ENCODE assay signal across 27 mouse cellular contexts in genomic region chr5:135979381-135979780, GRCm38 (mm10). TPM values are rescaled to one million over a fixed set of nuclear protein-coding genes. Genes with fewer than 3 reads are reported as not detected.
DNase-seq lines count a peak whose midpoint lies in the region; TF ChIP-seq lines count a peak whose summit lies in the region.
"Had no signal": no experiment of that assay in that cellular context is flagged by ENCODE, and none has a peak within 500 bp of the region (broad histone marks: within the 10 kb centered on the region; RNA-seq: fewer than 3 reads in every experiment).

No protein-coding gene starts in this region.

- in situ Hi-C loops in ES-E14 (cut with MboI; ENCODE audit: low sequenced_read_pairs in 2 of 2, unreplicated experiment in 2 of 2), result no loop called here

- no peak for TF ChIP-seq POLR2A in ES-Bruce4 (IDR thresholded peaks at IDR 0.05; ENCODE audit: insufficient read depth, low read length)

- TF ChIP-seq CTCF in ES-Bruce4 (IDR thresholded peaks at IDR 0.05; ENCODE audit: low read depth, low read length), result no peak

- H3K9me3 ChIP-seq in ES-Bruce4 (replicated peaks; ENCODE audit: control insufficient read depth, insufficient read depth, low read length, poor library complexity, severe bottlenecking) (no peaks in the 10 kb centered on the region), ES-E14 (ENCODE audit: control insufficient read depth, insufficient read depth, low read depth, low read length) (no peaks in the 10 kb centered on the region)
- H3K9me3 ChIP-seq: embryonic facial prominence, embryonic 10.5 days; embryonic facial prominence, embryonic 12.5 days; forebrain, embryonic 13.5 days; forebrain, embryonic 15.5 days had no signal

- H3K27me3 ChIP-seq in ES-Bruce4 (ENCODE audit: control insufficient read depth, insufficient read depth, low read length, poor library complexity, severe bottlenecking), result no peaks in the 10 kb centered on the region
- H3K27me3 ChIP-seq: embryonic facial prominence, embryonic 12.5 days; forebrain, embryonic 13.5 days; forebrain, embryonic 15.5 days had no signal

- peaks cover 8% of the 10 kb centered on the region for H3K4me1 ChIP-seq in ES-Bruce4 (ENCODE audit: control insufficient read depth, insufficient read depth, low read length)
- H3K4me1 ChIP-seq in ES-E14 (ENCODE audit: control insufficient read depth in 2 of 2, insufficient read depth in 2 of 2, low read length in 2 of 2, poor library complexity in 1 of 2), result peaks cover 0 to 14% of the 10 kb centered on the region in 2 experiments; a peak in 2 of 4 replicates
- H3K4me1 ChIP-seq: forebrain, embryonic 13.5 days; forebrain, embryonic 15.5 days had no signal

- H3K36me3 ChIP-seq in ES-Bruce4 (ENCODE audit: control insufficient read depth, insufficient read depth, low read length, poor library complexity, severe bottlenecking) (no peaks in the 10 kb centered on the region), ES-E14 (ENCODE audit: control insufficient read depth, insufficient read depth, low read length, poor library complexity, severe bottlenecking) (no peaks in the 10 kb centered on the region)
- H3K36me3 ChIP-seq: embryonic facial prominence, embryonic 10.5 days; embryonic facial prominence, embryonic 12.5 days; forebrain, embryonic 15.5 days had no signal

- DNase-seq in ES-E14 (ENCODE audit: low read depth, low spot score) (no peak), ZHBTc4 (ENCODE audit: low read depth, low spot score) (peak; percentile 75), liver (no peak)
- DNase-seq in embryo, embryonic 9.5 days (ENCODE audit: extremely low spot score), result no peak
- DNase-seq: adrenal gland, adult 8-10 months; adrenal gland, postnatal 14 days; adrenal gland, postnatal 36 days; B cell, adult 2 months; cerebellum, adult 11-12 months; cerebellum, adult 2 months; cerebellum, adult 9-11 months; cerebellum, postnatal 14 days; cerebellum, postnatal 36 days; embryo, embryonic 11 days; forebrain, postnatal 0 days had no signal

- H3K9ac ChIP-seq in ES-Bruce4 (ENCODE audit: low read depth, poor library complexity, severe bottlenecking), result no peak overlapping the region
- no peak overlapping the region for H3K9ac ChIP-seq in ES-E14 (ENCODE audit: insufficient read depth, low read depth, low read length, poor library complexity, severe bottlenecking)
- H3K9ac ChIP-seq: embryonic facial prominence, embryonic 12.5 days; forebrain, embryonic 13.5 days; forebrain, embryonic 15.5 days; forebrain, postnatal 0 days had no signal

- H3K4me3 ChIP-seq in ES-Bruce4 (ENCODE audit: low read depth, low read length), result no peak overlapping the region
- no peak overlapping the region for H3K4me3 ChIP-seq in ES-E14 (ENCODE audit: insufficient read depth in 1 of 2, low read depth in 1 of 2, low read length in 2 of 2, poor library complexity in 1 of 2, severe bottlenecking in 1 of 2)
- H3K4me3 ChIP-seq: embryonic facial prominence, embryonic 10.5 days; embryonic facial prominence, embryonic 12.5 days; forebrain, embryonic 13.5 days; forebrain, embryonic 15.5 days had no signal

- TF ChIP-seq EP300 in ES-Bruce4 (IDR thresholded peaks at IDR 0.05; ENCODE audit: insufficient read depth, low read depth, low read length), result 0 out of 2 replicates have a peak, but pooled peaks have one; percentile 48

- H3K27ac ChIP-seq in ES-Bruce4 (ENCODE audit: insufficient read depth, low read length) (no peak overlapping the region), ES-E14 (ENCODE audit: insufficient read depth, low read depth, low read length, poor library complexity, severe bottlenecking) (peak overlapping the region; percentile 46; the same call in 1 of the 2 replicates)
- H3K27ac ChIP-seq: embryonic facial prominence, embryonic 10.5 days; embryonic facial prominence, embryonic 12.5 days; forebrain, embryonic 13.5 days; forebrain, embryonic 15.5 days had no signal

TF ChIP-seq in ES-E14, 5 proteins besides CTCF, POLR2A, EP300 and RAD21:
- no peak for TF ChIP-seq HCFC1 (IDR thresholded peaks at IDR 0.05; ENCODE audit: borderline replicate concordance, insufficient read depth, low read length)
- no peak for TF ChIP-seq ZNF384 (IDR thresholded peaks at IDR 0.05; ENCODE audit: low read depth, low read length)
- TF ChIP-seq MAFK (IDR thresholded peaks at IDR 0.05; ENCODE audit: insufficient read depth, low read depth, low read length), result no peak
- TF ChIP-seq ZC3H11A (IDR thresholded peaks at IDR 0.05; ENCODE audit: borderline replicate concordance, low read depth, low read length), result no peak

RNA-seq across cellular contexts. Expression of gene Zp3, which starts 0.5 kb away (rescaled TPM):
- 2.0 and 2.4 TPM in 2 replicates for polyA plus RNA-seq in ES-Bruce4 (2011; ENCODE audit: insufficient read depth, insufficient read length, low read depth, missing spikeins)
- total RNA-seq in ES-E14 (2012; rRNA removed), result 12.7 and 16.1 TPM in 2 replicates
- total RNA-seq: adrenal gland, adult 18-20 months; adrenal gland, adult 8-10 months; adrenal gland, postnatal 14 days; adrenal gland, postnatal 36 days; common myeloid progenitor, adult 5-6 weeks; MEL had no signal
- polyA plus RNA-seq: activated CD4-positive, CD25-positive, alpha-beta regulatory T cell, adult 4 months; CD4-positive, CD25-positive, alpha-beta regulatory T cell, adult 4 months; embryonic facial prominence, embryonic 10.5 days; forebrain, embryonic 11.5 days; forebrain, embryonic 13.5 days; forebrain, embryonic 15.5 days had no signal

RNA-seq across cellular contexts. Expression of gene Ssc4d, which starts 5.0 kb away (rescaled TPM):
- 6.3 and 9.5 TPM in 2 replicates for polyA plus RNA-seq in ES-Bruce4 (2011; ENCODE audit: insufficient read depth, insufficient read length, low read depth, missing spikeins)
- total RNA-seq in ES-E14 (2012; rRNA removed), result 10.9 and 11.0 TPM in 2 replicates

RNA-seq across cellular contexts. Expression of gene Dtx2, which starts 15.2 kb away (rescaled TPM):
- 23.7 and 25.0 TPM in 2 replicates for polyA plus RNA-seq in ES-Bruce4 (2011; ENCODE audit: insufficient read depth, insufficient read length, low read depth, missing spikeins)
- total RNA-seq in ES-E14 (2012; rRNA removed), result 26.7 and 28.3 TPM in 2 replicates

RNA-seq across cellular contexts. Expression of gene Ywhag, which starts 45.0 kb away (rescaled TPM):
- polyA plus RNA-seq in ES-Bruce4 (2011; ENCODE audit: insufficient read depth, insufficient read length, low read depth, missing spikeins), result 372 TPM in 2 replicates
- 109 and 176 TPM in 2 replicates for total RNA-seq in ES-E14 (2012; rRNA removed)

RNA-seq across cellular contexts. Expression of gene Upk3b, which starts 58.9 kb away (rescaled TPM):
- polyA plus RNA-seq in ES-Bruce4 (2011; ENCODE audit: insufficient read depth, insufficient read length, low read depth, missing spikeins), result 0.34 and 0.38 TPM in 2 replicates
- 1.6 and 2.2 TPM in 2 replicates for total RNA-seq in ES-E14 (2012; rRNA removed)
- total RNA-seq: CH12.LX; common myeloid progenitor, adult 5-6 weeks; MEL had no signal
- polyA plus RNA-seq: activated CD4-positive, CD25-positive, alpha-beta regulatory T cell, adult 4 months; CD4-positive, CD25-positive, alpha-beta regulatory T cell, adult 4 months; cerebellum, adult 2 months; forebrain, embryonic 11.5 days; forebrain, embryonic 13.5 days; forebrain, embryonic 15.5 days; forebrain, postnatal 0 days had no signal
